Comparison of ENCODE assay signal across 7 mouse cellular contexts in genomic region chr3:22074591-22075294, GRCm38 (mm10). TPM values are rescaled to one million over a fixed set of nuclear protein-coding genes. Genes with fewer than 3 reads are reported as not detected.
DNase-seq lines count a peak whose midpoint lies in the region; ATAC-seq and TF ChIP-seq lines count a peak whose summit lies in the region.

No protein-coding gene starts in this region.

- no peak for ATAC-seq in forebrain, embryonic 13.5 days
- no peak for ATAC-seq in intestine, embryonic 14.5 days (replicated peaks; ENCODE audit: low FRiP score, low TSS enrichment, low read depth)
- ATAC-seq in liver, embryonic 16.5 days (ENCODE audit: low read depth), result peak; percentile 47; the same call in 1 of the 2 replicates
- ATAC-seq in neural tube, embryonic 13.5 days (ENCODE audit: low read depth), result no peak

- peak; percentile 55 for DNase-seq in WW6 (ENCODE audit: low read depth, low spot score)
- DNase-seq in intestine, embryonic 14.5 days (ENCODE audit: low spot score), result peak; percentile 59
- no peak for DNase-seq in layer of hippocampus, adult 9-11 months

- no peaks in the 10 kb centered on the region for H3K9me3 ChIP-seq in E14TG2a.4 (ENCODE audit: low read length)
- no peaks in the 10 kb centered on the region for H3K9me3 ChIP-seq in forebrain, embryonic 13.5 days (replicated peaks)
- H3K9me3 ChIP-seq in intestine, embryonic 14.5 days (ENCODE audit: control insufficient read depth, low read length), result no peaks in the 10 kb centered on the region
- no peaks in the 10 kb centered on the region for H3K9me3 ChIP-seq in liver, embryonic 16.5 days (replicated peaks; ENCODE audit: control insufficient read depth, low read length)
- H3K9me3 ChIP-seq in neural tube, embryonic 13.5 days, result no peaks in the 10 kb centered on the region

- peaks cover 10% of the 10 kb centered on the region for H3K36me3 ChIP-seq in E14TG2a.4 (ENCODE audit: insufficient read depth, low read length)
- peaks cover 5% of the 10 kb centered on the region; the same call in 1 of the 2 replicates for H3K36me3 ChIP-seq in forebrain, embryonic 13.5 days (ENCODE audit: poor library complexity, severe bottlenecking)
- no peaks in the 10 kb centered on the region for H3K36me3 ChIP-seq in intestine, embryonic 14.5 days (ENCODE audit: control insufficient read depth, insufficient read depth, low read length)
- no peaks in the 10 kb centered on the region for H3K36me3 ChIP-seq in liver, embryonic 16.5 days (ENCODE audit: control insufficient read depth, insufficient read depth)
- H3K36me3 ChIP-seq in neural tube, embryonic 13.5 days, result no peaks in the 10 kb centered on the region

- no peaks in the 10 kb centered on the region for H3K27me3 ChIP-seq in E14TG2a.4 (ENCODE audit: insufficient read depth, low read length)
- H3K27me3 ChIP-seq in forebrain, embryonic 13.5 days, result no peaks in the 10 kb centered on the region
- H3K27me3 ChIP-seq in intestine, embryonic 14.5 days (replicated peaks; ENCODE audit: control insufficient read depth, insufficient read depth, low read length), result no peaks in the 10 kb centered on the region
- no peaks in the 10 kb centered on the region for H3K27me3 ChIP-seq in liver, embryonic 16.5 days (ENCODE audit: control insufficient read depth, insufficient read depth, low read depth, low read length)
- H3K27me3 ChIP-seq in neural tube, embryonic 13.5 days, result no peaks in the 10 kb centered on the region

- peaks cover 53% of the 10 kb centered on the region for H3K4me1 ChIP-seq in E14TG2a.4 (replicated peaks; ENCODE audit: low read depth, low read length)
- peaks cover 33% of the 10 kb centered on the region for H3K4me1 ChIP-seq in forebrain, embryonic 13.5 days
- peaks cover 23% of the 10 kb centered on the region for H3K4me1 ChIP-seq in intestine, embryonic 14.5 days (replicated peaks; ENCODE audit: control insufficient read depth, insufficient read depth, low read length)
- peaks cover 22% of the 10 kb centered on the region for H3K4me1 ChIP-seq in liver, embryonic 16.5 days (ENCODE audit: control insufficient read depth, low read depth, low read length)
- H3K4me1 ChIP-seq in neural tube, embryonic 13.5 days (replicated peaks), result peaks cover 41% of the 10 kb centered on the region

- H3K4me2 ChIP-seq in forebrain, embryonic 13.5 days, result peak overlapping the region; percentile 66
- peak overlapping the region; percentile 74 for H3K4me2 ChIP-seq in intestine, embryonic 14.5 days (ENCODE audit: low read length)
- peak overlapping the region; percentile 78 for H3K4me2 ChIP-seq in liver, embryonic 16.5 days (ENCODE audit: low read depth, low read length)
- peak overlapping the region; percentile 72 for H3K4me2 ChIP-seq in neural tube, embryonic 13.5 days

- H3K27ac ChIP-seq in forebrain, embryonic 13.5 days, result no peak overlapping the region
- no peak overlapping the region for H3K27ac ChIP-seq in intestine, embryonic 14.5 days (ENCODE audit: low read depth)
- peak overlapping the region; percentile 35 for H3K27ac ChIP-seq in liver, embryonic 16.5 days (ENCODE audit: low read length)
- no peak overlapping the region for H3K27ac ChIP-seq in neural tube, embryonic 13.5 days (replicated peaks)

- no peak overlapping the region for H3K9ac ChIP-seq in forebrain, embryonic 13.5 days
- no peak overlapping the region for H3K9ac ChIP-seq in intestine, embryonic 14.5 days (ENCODE audit: low read length)
- no peak overlapping the region for H3K9ac ChIP-seq in liver, embryonic 16.5 days (ENCODE audit: low read depth, low read length)
- peak overlapping the region; percentile 96 for H3K9ac ChIP-seq in neural tube, embryonic 13.5 days

- peak overlapping the region; percentile 95 for H3K4me3 ChIP-seq in E14TG2a.4 (replicated peaks; ENCODE audit: low read length)
- H3K4me3 ChIP-seq in forebrain, embryonic 13.5 days, result peak overlapping the region; percentile 93
- H3K4me3 ChIP-seq in intestine, embryonic 14.5 days (ENCODE audit: low read depth, low read length), result peak overlapping the region; percentile 59
- peak overlapping the region; percentile 85 for H3K4me3 ChIP-seq in liver, embryonic 16.5 days (ENCODE audit: low read depth, low read length)
- H3K4me3 ChIP-seq in neural tube, embryonic 13.5 days, result peak overlapping the region; percentile 92

- no peak for TF ChIP-seq CTCF in E14TG2a.4 (conservative IDR thresholded peaks at IDR 0.05; ENCODE audit: low read length)

- WGBS in forebrain, embryonic 13.5 days, result 30% methylated on average over 11 of the region's 11 CpGs
- 35% methylated on average over 11 of the region's 11 CpGs for WGBS in intestine, embryonic 14.5 days
- WGBS in liver, embryonic 16.5 days (ENCODE audit: insufficient replicate concordance), result 27% methylated on average over 11 of the region's 11 CpGs
- 16% methylated on average over 11 of the region's 11 CpGs for WGBS in neural tube, embryonic 13.5 days

RNA-seq across cellular contexts. Expression of gene Tbl1xr1, which starts 1.7 kb away (rescaled TPM):
- 18.0 and 22.8 TPM in 2 replicates for polyA plus RNA-seq in forebrain, embryonic 13.5 days (2015; fragmentation: Nextera tagmentation; extraction: Ambion mirVana)
- 22.3 and 23.9 TPM in 2 replicates for polyA plus RNA-seq in intestine, embryonic 14.5 days (2014; fragmentation: Nextera tagmentation; extraction: Ambion mirVana)
- 5.6 and 6.9 TPM in 2 replicates for polyA plus RNA-seq in liver, embryonic 16.5 days (2015; fragmentation: Nextera tagmentation; extraction: Ambion mirVana)
- polyA plus RNA-seq in neural tube, embryonic 13.5 days (2015; fragmentation: Nextera tagmentation; extraction: Ambion mirVana), result 20.7 and 20.8 TPM in 2 replicates
